In genomic region chr5:108354056-108354455, GRCm38 (mm10) we compare ENCODE assay signal across 1 mouse cellular context.
TF ChIP-seq lines count a peak whose summit lies in the region.

No protein-coding gene starts in this region.

TF ChIP-seq in MEL, 35 proteins besides CTCF, POLR2A, EP300 and RAD21:
- TF ChIP-seq GATA1 (IDR thresholded peaks at IDR 0.05; ENCODE audit: low read depth, low read length) (no peak), MYC (IDR thresholded peaks at IDR 0.05; ENCODE audit: low read depth, low read length) (no peak), TBP (IDR thresholded peaks at IDR 0.05; ENCODE audit: low read depth, low read length) (no peak), SMC3 (IDR thresholded peaks at IDR 0.05; ENCODE audit: low read depth, low read length) (no peak), ZNF384 (IDR thresholded peaks at IDR 0.05; ENCODE audit: low read depth, low read length) (no peak), RCOR1 (IDR thresholded peaks at IDR 0.05; ENCODE audit: low read depth, low read length) (no peak), GABPA (IDR thresholded peaks at IDR 0.05; ENCODE audit: low read depth, low read length) (no peak), E2F4 (IDR thresholded peaks at IDR 0.05; ENCODE audit: borderline replicate concordance, low read depth, low read length) (no peak), KAT2A (conservative IDR thresholded peaks at IDR 0.05; ENCODE audit: low read depth, low read length) (no peak), BHLHE40 (IDR thresholded peaks at IDR 0.05; ENCODE audit: borderline replicate concordance, low read depth, low read length) (no peak), POLR2AphosphoS5 (IDR thresholded peaks at IDR 0.05; ENCODE audit: borderline replicate concordance, low read depth, low read length) (no peak), ZKSCAN1 (IDR thresholded peaks at IDR 0.05; ENCODE audit: low read depth, low read length) (no peak), UBTF (IDR thresholded peaks at IDR 0.05; ENCODE audit: borderline replicate concordance, insufficient read depth, low read depth, low read length) (no peak), ETS1 (IDR thresholded peaks at IDR 0.05; ENCODE audit: low read depth, low read length) (no peak), MAX (IDR thresholded peaks at IDR 0.05; ENCODE audit: low read length) (no peak), TCF12 (IDR thresholded peaks at IDR 0.05; ENCODE audit: low read depth, low read length) (no peak)
